Mouse (Mus musculus): ENCODE results near the gene Gm9887.
"Not testable (repeated sequence)": the region's sequence is repeated elsewhere in the genome, so short reads cannot be mapped to it uniquely, and the experiment has no call there.

The Gm9887 gene

GRCm38 (mm10) chr12:69385542-69386280 is 13.5 kb upstream of the Gm9887 start:
- no peak for DNase-seq

- DNase-seq: no peak
Observed at GRCm38 (mm10) chr12:69384606-69385005, 12.3 kb upstream of the Gm9887 start.

- DNase-seq: no peak
Observed at GRCm38 (mm10) chr12:69382880-69383279, 10.6 kb upstream of the Gm9887 start.

DNA sequence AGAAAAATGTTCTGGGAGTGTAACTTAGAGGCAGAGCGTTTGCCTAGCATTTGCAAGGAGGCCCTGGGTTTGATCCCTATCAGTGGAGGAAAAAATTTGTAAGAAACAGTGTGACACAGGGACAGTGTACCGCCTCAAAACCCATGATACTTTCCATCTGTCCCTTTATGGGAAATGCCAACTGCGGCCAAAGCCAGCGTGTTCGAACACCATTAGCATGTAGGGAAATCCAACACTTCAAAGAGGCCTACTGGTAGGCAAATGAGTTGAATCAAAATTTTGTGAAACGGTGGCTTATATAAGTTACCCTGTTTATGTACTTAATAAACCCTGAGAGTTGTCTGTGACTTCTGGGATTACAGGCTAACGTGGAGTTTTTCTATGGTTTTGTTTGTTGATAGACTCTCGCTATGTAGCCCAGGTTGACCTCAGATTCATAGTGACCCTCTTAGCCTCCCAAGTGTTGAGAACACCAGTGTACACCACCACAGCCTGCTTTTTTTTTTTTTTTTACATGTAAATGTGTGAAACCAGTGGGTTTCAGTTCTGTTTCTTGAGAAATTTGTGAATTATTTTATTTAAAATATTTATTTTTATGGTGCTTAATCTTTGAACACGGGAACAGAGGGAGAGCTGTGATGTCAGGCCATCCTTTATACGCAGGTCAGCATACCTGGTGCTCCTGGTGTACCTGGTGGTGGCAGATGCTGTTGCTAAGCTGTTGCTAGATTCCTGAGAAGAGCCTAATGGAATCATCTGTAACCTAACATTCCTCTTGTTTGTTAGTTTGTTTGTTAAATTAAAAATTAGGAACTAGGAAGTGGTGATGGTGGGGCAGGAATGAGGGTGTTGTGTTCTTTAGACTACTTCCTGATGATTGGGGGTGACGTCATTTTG is 6.5 kb upstream of the Gm9887 start:
- DNase-seq: no peak

GRCm38 (mm10) chr12:69377636-69378035 is 5.4 kb upstream of the Gm9887 start:
- DNase-seq: not testable (repeated sequence)

DNA sequence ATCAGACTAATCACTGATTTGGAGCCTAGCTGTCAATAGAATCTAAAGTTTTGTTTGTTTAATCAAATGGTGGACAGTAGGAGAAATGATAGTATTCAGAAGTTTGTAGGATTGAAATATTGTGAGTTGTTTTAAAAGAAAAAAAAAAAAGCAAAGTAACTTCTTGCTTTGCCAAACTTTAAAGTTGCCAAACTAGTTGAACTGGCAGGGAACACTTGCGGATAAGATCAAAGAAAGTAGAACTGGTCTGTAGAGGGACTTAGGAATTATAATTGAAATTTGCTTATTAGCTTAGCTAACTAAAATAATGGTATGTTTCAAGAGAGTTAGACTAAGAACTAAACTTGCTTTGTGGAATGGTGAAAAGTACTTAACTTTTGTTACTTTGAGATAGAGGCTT is 4.9 kb upstream of the Gm9887 start:
- no peak for DNase-seq

GRCm38 (mm10) chr12:69376132-69376531 is 3.9 kb upstream of the Gm9887 start:
- DNase-seq: no peak

DNA sequence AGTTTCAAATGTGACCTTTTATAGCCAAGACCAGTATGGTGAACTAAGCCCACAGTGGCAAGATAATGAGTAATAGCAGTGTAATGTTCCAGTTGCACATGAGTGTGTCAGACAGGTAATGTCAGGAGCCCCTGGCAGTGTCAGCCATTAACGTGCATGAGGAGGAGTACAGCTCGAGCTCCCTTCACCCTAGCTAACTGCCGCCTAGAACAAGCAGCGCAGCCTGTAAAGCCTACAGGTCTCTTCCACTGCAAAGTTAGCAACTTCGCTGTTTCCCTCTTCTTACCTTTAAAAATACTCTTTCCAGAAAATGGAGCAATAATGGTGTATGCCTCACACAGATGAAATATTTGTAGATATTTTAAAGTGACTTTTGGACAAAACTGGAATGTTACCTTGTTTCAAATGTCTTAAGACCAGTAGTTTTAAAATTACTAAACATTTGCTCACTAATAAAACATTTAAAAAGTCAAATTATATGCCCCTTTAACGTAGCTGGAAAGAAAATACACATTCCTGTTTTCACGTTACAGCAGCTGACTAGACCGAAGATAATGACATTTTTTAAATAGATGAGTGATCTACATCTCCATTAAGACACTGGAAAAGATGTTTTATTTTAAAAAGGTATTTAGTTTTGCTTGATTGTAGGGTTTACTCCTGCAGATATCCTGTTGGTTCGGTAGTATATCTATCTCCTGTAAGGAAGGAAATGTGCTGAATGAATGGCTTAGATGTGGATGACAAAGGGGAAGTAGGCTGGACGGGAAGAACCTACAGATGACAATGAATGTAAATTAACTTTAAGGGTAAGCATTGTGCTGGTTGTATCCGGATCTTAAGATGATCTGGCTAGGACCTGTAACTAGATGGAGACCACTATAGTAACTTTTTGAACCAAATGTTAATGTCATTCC is 1.9 kb upstream of the Gm9887 start:
- peak; percentile 24 to 27 for DNase-seq

DNA sequence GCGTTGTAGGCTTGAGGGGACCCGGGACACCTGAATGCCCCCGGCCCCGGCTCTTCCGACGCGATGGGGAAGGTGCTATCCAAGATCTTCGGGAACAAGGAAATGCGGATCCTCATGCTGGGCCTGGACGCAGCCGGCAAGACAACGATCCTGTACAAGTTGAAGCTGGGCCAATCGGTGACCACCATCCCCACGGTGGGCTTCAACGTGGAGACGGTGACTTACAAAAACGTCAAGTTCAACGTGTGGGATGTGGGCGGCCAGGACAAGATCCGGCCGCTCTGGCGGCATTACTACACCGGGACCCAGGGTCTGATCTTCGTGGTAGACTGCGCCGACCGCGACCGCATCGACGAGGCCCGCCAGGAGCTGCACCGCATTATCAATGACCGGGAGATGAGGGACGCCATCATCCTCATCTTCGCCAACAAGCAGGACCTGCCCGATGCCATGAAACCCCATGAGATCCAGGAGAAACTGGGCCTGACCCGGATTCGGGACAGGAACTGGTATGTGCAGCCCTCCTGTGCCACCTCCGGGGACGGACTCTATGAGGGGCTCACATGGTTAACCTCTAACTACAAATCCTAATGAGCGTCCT is 573 bp upstream of the Gm9887 start:
- no peak for DNase-seq

DNA sequence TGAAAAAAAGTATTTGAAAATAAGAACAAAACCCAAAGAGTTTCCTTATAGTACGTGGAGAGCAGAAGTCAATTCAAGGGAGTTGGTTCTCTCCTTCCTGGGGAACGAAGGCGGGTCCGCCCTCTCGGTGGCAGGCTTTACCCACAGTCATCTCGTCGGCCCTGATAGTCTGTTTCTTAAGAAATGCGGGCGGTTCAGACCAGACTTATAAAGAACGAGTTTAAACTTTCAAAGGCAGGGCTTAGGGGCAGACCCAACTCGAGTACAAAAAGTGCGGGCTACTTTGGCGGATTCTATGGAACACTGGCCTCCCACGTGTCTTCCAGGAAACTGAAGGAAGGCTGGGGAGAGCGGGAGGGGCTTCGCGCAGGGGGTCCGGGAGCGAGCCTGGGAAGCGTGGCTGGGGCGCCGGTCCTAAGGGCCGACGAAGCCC is 821 bp downstream of the Gm9887 start:
- DNase-seq: peak; percentile 79 to 82

- DNase-seq: no peak
Observed at GRCm38 (mm10) chr12:69370936-69371335, 1.3 kb downstream of the Gm9887 start.

GRCm38 (mm10) chr12:69367557-69367956 is 4.7 kb downstream of the Gm9887 start:
- DNase-seq: no peak

GRCm38 (mm10) chr12:69366424-69366823 is 5.8 kb downstream of the Gm9887 start:
- DNase-seq: no peak

DNA sequence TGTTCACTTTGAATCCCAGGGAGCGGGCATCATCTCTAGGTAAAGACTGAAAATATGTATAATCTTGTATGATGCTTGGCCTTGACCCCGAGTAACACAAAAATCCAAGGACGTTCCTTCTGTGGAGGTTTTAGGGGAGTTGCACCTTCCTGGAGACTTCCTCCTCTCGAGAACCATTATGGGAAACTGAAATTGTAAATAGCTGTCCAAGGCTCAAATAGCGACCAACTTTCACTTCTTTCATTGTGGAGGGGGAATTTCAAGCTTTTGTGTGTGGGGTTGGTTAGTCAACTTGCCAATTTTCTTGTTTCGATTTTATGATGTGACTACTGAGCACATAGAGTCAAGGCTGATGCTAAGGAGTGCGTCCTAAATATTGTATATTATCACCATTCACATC is 6.5 kb downstream of the Gm9887 start:
- DNase-seq: no peak

GRCm38 (mm10) chr12:69363899-69364762 is 8.1 kb downstream of the Gm9887 start:
- peak; percentile 84 for DNase-seq

DNA sequence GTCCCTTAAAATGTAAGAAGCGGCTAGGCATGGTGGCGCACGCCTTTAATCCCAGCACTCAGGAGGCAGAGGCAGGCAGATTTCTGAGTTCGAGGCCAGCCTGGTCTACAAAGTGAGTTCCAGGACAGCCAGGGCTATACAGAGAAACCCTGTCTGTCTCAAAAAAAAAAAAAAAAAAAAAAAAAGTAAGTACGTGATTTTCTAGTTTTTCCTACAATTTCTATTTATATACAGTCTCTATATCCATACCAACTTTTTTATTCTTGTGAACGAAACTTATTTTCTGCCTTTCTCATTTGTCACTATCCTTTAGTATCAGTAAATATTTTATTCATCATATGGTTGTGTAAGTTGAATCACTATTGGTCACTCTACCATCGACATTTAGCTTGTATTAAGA is 9.1 kb downstream of the Gm9887 start:
- not testable (repeated sequence) for DNase-seq

- no peak for DNase-seq
Observed at GRCm38 (mm10) chr12:69362388-69362787, 9.9 kb downstream of the Gm9887 start.

- no peak for DNase-seq
Observed at GRCm38 (mm10) chr12:69361919-69362318, 10.3 kb downstream of the Gm9887 start.

DNA sequence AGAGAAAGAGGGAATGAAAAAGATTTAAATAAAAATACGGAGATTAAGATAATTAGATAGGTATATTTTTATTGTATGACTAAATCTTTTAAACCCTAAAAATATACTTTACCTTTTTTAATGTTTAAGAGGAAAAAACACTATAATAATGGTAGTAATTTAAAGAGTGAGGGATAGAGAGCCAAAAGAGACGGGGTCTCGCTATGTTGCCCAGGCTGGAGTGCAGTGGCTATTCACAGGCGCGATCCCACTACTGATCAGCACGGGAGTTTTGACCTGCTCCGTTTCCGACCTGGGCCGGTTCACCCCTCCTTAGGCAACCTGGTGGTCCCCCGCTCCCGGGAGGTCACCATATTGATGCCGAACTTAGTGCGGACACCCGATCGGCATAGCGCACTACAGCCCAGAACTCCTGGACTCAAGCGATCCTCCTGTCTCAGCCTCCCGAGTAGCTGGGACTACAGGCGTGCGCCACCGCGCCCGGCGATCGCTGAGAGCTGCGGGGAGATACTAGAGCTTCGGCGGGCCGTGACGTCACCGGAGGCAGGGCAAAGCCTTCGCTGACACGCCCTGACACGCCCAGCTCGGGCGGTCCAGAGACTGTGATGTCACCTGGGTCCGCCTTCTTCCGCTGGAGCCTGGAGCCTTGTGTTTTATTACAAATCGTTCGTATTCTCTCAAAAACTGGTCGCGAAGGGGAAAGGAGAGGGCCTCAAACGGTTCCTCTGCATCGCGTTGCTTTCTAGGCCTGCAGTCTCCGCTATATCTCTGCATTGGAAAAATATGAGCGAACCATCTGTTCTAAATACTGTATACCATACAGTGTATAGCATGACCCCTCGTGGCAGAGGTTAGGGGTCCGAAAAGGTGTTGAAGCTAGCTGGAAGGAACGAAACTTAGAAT is 11.0 kb downstream of the Gm9887 start:
- DNase-seq: peak; percentile 99

GRCm38 (mm10) chr12:69360655-69360996 is 11.6 kb downstream of the Gm9887 start:
- peak; percentile 50 to 56 for DNase-seq

DNA sequence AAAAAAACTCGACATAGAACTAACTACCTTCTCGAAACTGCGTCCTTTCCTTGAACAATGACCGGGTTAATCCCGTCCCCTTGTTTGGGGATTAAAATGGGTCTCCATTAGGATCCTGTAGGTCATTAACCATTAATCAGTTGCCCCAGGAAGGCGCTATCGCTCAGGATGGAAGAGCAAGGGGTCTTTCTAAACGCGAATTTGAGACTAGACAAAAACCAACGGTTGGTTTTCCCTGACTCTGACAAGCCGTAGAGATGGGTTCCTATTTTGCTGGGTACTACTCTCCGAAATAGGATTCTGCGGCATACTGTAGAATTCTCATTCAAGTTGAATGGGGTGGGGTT is 15.0 kb downstream of the Gm9887 start:
- no peak for DNase-seq
